Mouse (Mus musculus): ENCODE measurements around the gene Gm6096. TPM values are rescaled to one million over a fixed set of nuclear protein-coding genes. Genes with fewer than 3 reads are reported as not detected.
"Not testable (repeated sequence)": the region's sequence is repeated elsewhere in the genome, so short reads cannot be mapped to it uniquely, and the experiment has no call there.

Gm6096 gene
- polyA plus RNA-seq (2015; fragmentation: Nextera tagmentation; extraction: Ambion mirVana), result not detected in 2 replicates

- 95% methylated on average over 7 of the region's 7 CpGs for WGBS
- H3K9me3 ChIP-seq (replicated peaks), result no peaks in the 10 kb centered on the region
- no peak within 1 kb of the TSS for H3K4me3 ChIP-seq (replicated peaks)
- H3K27me3 ChIP-seq (replicated peaks), result no peaks in the 10 kb centered on the region
- H3K9ac ChIP-seq (replicated peaks), result no peak within 1 kb of the TSS
- no peak within 1 kb of the TSS for H3K4me2 ChIP-seq
- no peak within 1 kb of the TSS for H3K27ac ChIP-seq (replicated peaks)
- peaks cover 52% of the 10 kb centered on the region for H3K36me3 ChIP-seq
- H3K4me1 ChIP-seq, result no peaks in the 10 kb centered on the region
- no peak for ATAC-seq (ENCODE audit: low FRiP score)
Observed at GRCm38 (mm10) chr7:34250738-34251137, at the start of gene Gm6096. Gm6096 (plus strand) TSS chr7:34251038.

GRCm38 (mm10) chr7:34202147-34202546 lies 48.7 kb upstream of the Gm6096 start:
- H3K4me3 ChIP-seq (replicated peaks); H3K4me1 ChIP-seq; H3K9me3 ChIP-seq (replicated peaks); ATAC-seq (ENCODE audit: low FRiP score); H3K4me2 ChIP-seq; H3K27me3 ChIP-seq (replicated peaks); H3K9ac ChIP-seq (replicated peaks); H3K27ac ChIP-seq (replicated peaks): not testable (repeated sequence)
- 97% methylated on average over 10 of the region's 10 CpGs for WGBS
- H3K36me3 ChIP-seq, result peaks cover 68% of the 10 kb centered on the region

- no peak overlapping the region for H3K9ac ChIP-seq (replicated peaks)
- no peaks in the 10 kb centered on the region for H3K4me1 ChIP-seq
- H3K9me3 ChIP-seq (replicated peaks), result no peaks in the 10 kb centered on the region
- H3K4me2 ChIP-seq, result no peak overlapping the region
- H3K27ac ChIP-seq (replicated peaks), result no peak overlapping the region
- WGBS, result 96% methylated on average over 6 of the region's 6 CpGs
- ATAC-seq (ENCODE audit: low FRiP score), result no peak
- H3K4me3 ChIP-seq (replicated peaks), result no peak overlapping the region
- no peaks in the 10 kb centered on the region for H3K27me3 ChIP-seq (replicated peaks)
- peaks cover 98% of the 10 kb centered on the region for H3K36me3 ChIP-seq
Observed at GRCm38 (mm10) chr7:34206331-34206730, 44.5 kb upstream of the Gm6096 start.

- WGBS, result 95% methylated on average over 9 of the region's 9 CpGs
- Histone ChIP-seq H3K4me1 (no peaks in the 10 kb centered on the region), H3K4me2 (no peak overlapping the region), H3K27ac (replicated peaks) (no peak overlapping the region), H3K9ac (replicated peaks) (no peak overlapping the region), H3K4me3 (replicated peaks) (no peak overlapping the region), H3K27me3 (replicated peaks) (no peaks in the 10 kb centered on the region), H3K36me3 (peaks cover 97% of the 10 kb centered on the region), H3K9me3 (replicated peaks) (no peaks in the 10 kb centered on the region)
- no peak for ATAC-seq (ENCODE audit: low FRiP score)
Observed at GRCm38 (mm10) chr7:34208027-34208745, 42.7 kb upstream of the Gm6096 start.

GRCm38 (mm10) chr7:34213281-34213680 lies 37.6 kb upstream of the Gm6096 start:
- H3K4me1 ChIP-seq, result no peaks in the 10 kb centered on the region
- H3K27ac ChIP-seq (replicated peaks), result no peak overlapping the region
- 97% methylated on average over 7 of the region's 7 CpGs for WGBS
- H3K4me3 ChIP-seq (replicated peaks), result no peak overlapping the region
- H3K9me3 ChIP-seq (replicated peaks), result no peaks in the 10 kb centered on the region
- no peak for ATAC-seq (ENCODE audit: low FRiP score)
- H3K9ac ChIP-seq (replicated peaks), result no peak overlapping the region
- peaks cover 96% of the 10 kb centered on the region for H3K36me3 ChIP-seq
- H3K4me2 ChIP-seq, result no peak overlapping the region
- no peaks in the 10 kb centered on the region for H3K27me3 ChIP-seq (replicated peaks)

GRCm38 (mm10) chr7:34214644-34215043 lies 36.2 kb upstream of the Gm6096 start:
- no peak overlapping the region for H3K4me2 ChIP-seq
- no peak overlapping the region for H3K9ac ChIP-seq (replicated peaks)
- peaks cover 93% of the 10 kb centered on the region for H3K36me3 ChIP-seq
- H3K27me3 ChIP-seq (replicated peaks), result no peaks in the 10 kb centered on the region
- WGBS, result 88% methylated on average over 8 of the region's 8 CpGs
- no peaks in the 10 kb centered on the region for H3K9me3 ChIP-seq (replicated peaks)
- H3K4me1 ChIP-seq, result no peaks in the 10 kb centered on the region
- no peak overlapping the region for H3K4me3 ChIP-seq (replicated peaks)
- ATAC-seq (ENCODE audit: low FRiP score), result no peak
- no peak overlapping the region for H3K27ac ChIP-seq (replicated peaks)

GRCm38 (mm10) chr7:34215481-34215880 lies 35.4 kb upstream of the Gm6096 start:
- ATAC-seq (ENCODE audit: low FRiP score), result no peak
- Histone ChIP-seq H3K4me3 (replicated peaks) (no peak overlapping the region), H3K9ac (replicated peaks) (no peak overlapping the region), H3K4me1 (no peaks in the 10 kb centered on the region), H3K27ac (replicated peaks) (no peak overlapping the region), H3K27me3 (replicated peaks) (no peaks in the 10 kb centered on the region), H3K4me2 (no peak overlapping the region), H3K9me3 (replicated peaks) (no peaks in the 10 kb centered on the region), H3K36me3 (peaks cover 93% of the 10 kb centered on the region)
- 85% methylated on average over 9 of the region's 9 CpGs for WGBS

GRCm38 (mm10) chr7:34216474-34216873 lies 34.4 kb upstream of the Gm6096 start:
- H3K4me3 ChIP-seq (replicated peaks), result no peak overlapping the region
- no peak overlapping the region for H3K4me2 ChIP-seq
- ATAC-seq (ENCODE audit: low FRiP score), result no peak
- no peaks in the 10 kb centered on the region for H3K27me3 ChIP-seq (replicated peaks)
- H3K4me1 ChIP-seq, result no peaks in the 10 kb centered on the region
- no peaks in the 10 kb centered on the region for H3K9me3 ChIP-seq (replicated peaks)
- H3K27ac ChIP-seq (replicated peaks), result no peak overlapping the region
- peaks cover 88% of the 10 kb centered on the region for H3K36me3 ChIP-seq
- H3K9ac ChIP-seq (replicated peaks), result no peak overlapping the region
- whole genome bisulfite sequencing, result 92% methylated on average over 10 of the region's 10 CpGs

- H3K9ac ChIP-seq (replicated peaks), result no peak overlapping the region
- 95% methylated on average over 1 of the region's 1 CpGs for WGBS
Observed at GRCm38 (mm10) chr7:34218496-34218895, 32.3 kb upstream of the Gm6096 start.

GRCm38 (mm10) chr7:34221594-34222250 lies 29.1 kb upstream of the Gm6096 start:
- no peaks in the 10 kb centered on the region for H3K27me3 ChIP-seq (replicated peaks)
- H3K4me3 ChIP-seq (replicated peaks), result no peak overlapping the region
- peaks cover 77% of the 10 kb centered on the region for H3K36me3 ChIP-seq
- H3K9me3 ChIP-seq (replicated peaks), result no peaks in the 10 kb centered on the region
- no peak overlapping the region for H3K9ac ChIP-seq (replicated peaks)
- peaks cover 13% of the 10 kb centered on the region for H3K4me1 ChIP-seq
- no peak overlapping the region for H3K27ac ChIP-seq (replicated peaks)
- no peak for ATAC-seq (ENCODE audit: low FRiP score)
- WGBS, result 92% methylated on average over 9 of the region's 9 CpGs
- no peak overlapping the region for H3K4me2 ChIP-seq

More at GRCm38 (mm10) chr7:34218496-34218895, 32.3 kb upstream of the Gm6096 start:
- H3K9me3 ChIP-seq (replicated peaks), result no peaks in the 10 kb centered on the region
- H3K4me1 ChIP-seq, result no peaks in the 10 kb centered on the region
- H3K36me3 ChIP-seq, result peaks cover 89% of the 10 kb centered on the region
- H3K4me3 ChIP-seq (replicated peaks), result no peak overlapping the region
- H3K4me2 ChIP-seq, result no peak overlapping the region
- no peak overlapping the region for H3K27ac ChIP-seq (replicated peaks)
- ATAC-seq (ENCODE audit: low FRiP score), result no peak
- H3K27me3 ChIP-seq (replicated peaks), result no peaks in the 10 kb centered on the region

- Histone ChIP-seq H3K27me3 (replicated peaks) (no peaks in the 10 kb centered on the region), H3K9me3 (replicated peaks) (no peaks in the 10 kb centered on the region), H3K4me1 (peaks cover 20% of the 10 kb centered on the region), H3K36me3 (peaks cover 79% of the 10 kb centered on the region), H3K4me2 (no peak overlapping the region), H3K27ac (replicated peaks) (no peak overlapping the region), H3K9ac (replicated peaks) (no peak overlapping the region), H3K4me3 (replicated peaks) (no peak overlapping the region)
- no peak for ATAC-seq (ENCODE audit: low FRiP score)
- 93% methylated on average over 10 of the region's 10 CpGs for WGBS
Observed at GRCm38 (mm10) chr7:34222340-34222739, 28.5 kb upstream of the Gm6096 start.

GRCm38 (mm10) chr7:34224308-34224707 lies 26.5 kb upstream of the Gm6096 start:
- Histone ChIP-seq H3K4me1 (peaks cover 39% of the 10 kb centered on the region), H3K36me3 (peaks cover 65% of the 10 kb centered on the region), H3K9me3 (replicated peaks) (no peaks in the 10 kb centered on the region), H3K9ac (replicated peaks) (no peak overlapping the region), H3K4me2 (no peak overlapping the region), H3K27ac (replicated peaks) (no peak overlapping the region), H3K4me3 (replicated peaks) (no peak overlapping the region), H3K27me3 (replicated peaks) (no peaks in the 10 kb centered on the region)
- WGBS, result 96% methylated on average over 6 of the region's 6 CpGs
- ATAC-seq (ENCODE audit: low FRiP score), result no peak
